Mouse (Mus musculus): ENCODE data around the gene Abcb7.

Abcb7 gene

GRCm38 (mm10) chrX:104413183-104413983 lies at the start of gene Abcb7:
Gene Abcb7, minus strand, starts transcription at chrX:104413856.
- DNase-seq (ENCODE audit: low spot score in 2 of 2): peak; percentile 80 to 84

- DNase-seq (ENCODE audit: low spot score in 2 of 2): no peak
Observed at GRCm38 (mm10) chrX:104461755-104462154, 48.1 kb upstream of the Abcb7 start.

- DNase-seq (ENCODE audit: low spot score in 2 of 2): no peak
Observed at GRCm38 (mm10) chrX:104452433-104452832, 38.8 kb upstream of the Abcb7 start.

GRCm38 (mm10) chrX:104433456-104433855 lies 19.8 kb upstream of the Abcb7 start:
- DNase-seq (ENCODE audit: low spot score in 2 of 2): no peak

GRCm38 (mm10) chrX:104428108-104428507 lies 14.5 kb upstream of the Abcb7 start:
- no peak for DNase-seq (ENCODE audit: low spot score in 2 of 2)

GRCm38 (mm10) chrX:104413995-104414394 lies 339 bp upstream of the Abcb7 start:
- DNase-seq (ENCODE audit: low spot score in 2 of 2): no peak

GRCm38 (mm10) chrX:104408137-104408536 lies 5.5 kb downstream of the Abcb7 start:
- no peak for DNase-seq (ENCODE audit: low spot score in 2 of 2)

GRCm38 (mm10) chrX:104402463-104402862 lies 11.2 kb downstream of the Abcb7 start:
- no peak for DNase-seq (ENCODE audit: low spot score in 2 of 2)

GRCm38 (mm10) chrX:104401134-104401533 lies 12.5 kb downstream of the Abcb7 start:
- no peak for DNase-seq (ENCODE audit: low spot score in 2 of 2)

GRCm38 (mm10) chrX:104397526-104397925 lies 16.1 kb downstream of the Abcb7 start:
- no peak for DNase-seq (ENCODE audit: low spot score in 2 of 2)

- DNase-seq (ENCODE audit: low spot score in 2 of 2): no peak
Observed at GRCm38 (mm10) chrX:104359686-104360085, 54.0 kb downstream of the Abcb7 start.

GRCm38 (mm10) chrX:104355842-104356241 lies 57.8 kb downstream of the Abcb7 start:
- DNase-seq (ENCODE audit: low spot score in 2 of 2): no peak

- peak; percentile 8 to 17 for DNase-seq (ENCODE audit: low spot score in 2 of 2)
Observed at GRCm38 (mm10) chrX:104348146-104348545, 65.5 kb downstream of the Abcb7 start.

GRCm38 (mm10) chrX:104291721-104292120 lies 121.9 kb downstream of the Abcb7 start:
- no peak for DNase-seq (ENCODE audit: low spot score in 2 of 2)

- no peak for DNase-seq (ENCODE audit: low spot score in 2 of 2)
Observed at GRCm38 (mm10) chrX:104279828-104280227, 133.8 kb downstream of the Abcb7 start.

- DNase-seq (ENCODE audit: low spot score in 2 of 2): no peak
Observed at GRCm38 (mm10) chrX:104264371-104264770, 149.3 kb downstream of the Abcb7 start.

GRCm38 (mm10) chrX:104262468-104262867 lies 151.2 kb downstream of the Abcb7 start:
- no peak for DNase-seq (ENCODE audit: low spot score in 2 of 2)

- DNase-seq (ENCODE audit: low spot score in 2 of 2): no peak
Observed at GRCm38 (mm10) chrX:104256561-104256960, 157.1 kb downstream of the Abcb7 start.
